Mouse (Mus musculus) liver, postnatal 0 days (tissue): ENCODE measurements at regions not wholly inside any gene's neighbourhood (a gene's known extent, or its start where the extent isn't known, plus 50 kb on each side); places are given as distances from the start of the nearest gene placed in this dataset.
A peak's percentile ranks its signal among the peaks of the same experiment; 100 is the strongest.

Experiments used
- ATAC-seq: fragments of 200-750 bp; cut with Nextera tagmentation; 2 replicates; pipeline ENCODE4 v1.8.0; 2017; ENCODE audit warnings: mild to moderate bottlenecking, moderate library complexity
- DNase-seq: peaks from one replicate; pipeline ENCODE4 v3.0.0-alpha.2; 2016
- H3K27ac ChIP-seq: fragments of 300-500 bp; sonication (generic); 2 replicates; pipeline ENCODE4 v1.5.1; 2014; ENCODE audit warnings: antibody characterized with exemption, moderate library complexity, mild to moderate bottlenecking, low read depth
- H3K27me3 ChIP-seq: fragments of 300-500 bp; sonication (generic); 2 replicates; pipeline ENCODE4 v1.6.1; 2014; ENCODE audit warnings: low read length, control low read depth, mixed read lengths; ENCODE audit not compliant: insufficient read depth
- H3K36me3 ChIP-seq: fragments of 300-500 bp; sonication (generic); replicated peaks from 2 replicates; pipeline ENCODE4 v1.6.1; 2014; ENCODE audit warnings: mild to moderate bottlenecking, control low read depth, low read length, moderate library complexity, mixed read lengths; ENCODE audit not compliant: insufficient read depth
- H3K4me1 ChIP-seq: fragments of 300-500 bp; sonication (generic); 2 replicates; pipeline ENCODE4 v1.6.1; 2014; ENCODE audit warnings: antibody characterized with exemption, mild to moderate bottlenecking, control low read depth; ENCODE audit not compliant: insufficient read depth
- H3K4me2 ChIP-seq: fragments of 300-500 bp; sonication (generic); 2 replicates; pipeline ENCODE4 v1.6.1; 2014; ENCODE audit warnings: low read depth, mild to moderate bottlenecking, low read length, moderate library complexity, mixed read lengths
- H3K4me3 ChIP-seq: fragments of 300-500 bp; sonication (generic); 2 replicates; pipeline ENCODE4 v1.5.1; 2014; ENCODE audit warnings: low read depth, low read length
- H3K9ac ChIP-seq: fragments of 300-500 bp; sonication (generic); replicated peaks from 2 replicates; pipeline ENCODE4 v1.6.1; 2014; ENCODE audit warnings: mild to moderate bottlenecking, moderate library complexity
- H3K9me3 ChIP-seq: fragments of 300-500 bp; sonication (generic); 2 replicates; pipeline ENCODE4 v1.6.1; 2016; ENCODE audit warnings: mild to moderate bottlenecking, control low read depth, low read length, mixed read lengths
- CTCF ChIP-seq: sonication (generic); IDR thresholded peaks from 2 replicates; pipeline ENCODE4 v1.5.1; 2016; ENCODE audit warnings: antibody characterized with exemption, low read depth
- EP300 ChIP-seq: IDR thresholded peaks from 2 replicates; pipeline ENCODE4 v1.6.1; 2016; ENCODE audit warnings: antibody characterized with exemption, low read depth, mild to moderate bottlenecking
- WGBS: fragments of 180-500 bp; shearing (Covaris S2); extraction: QIAGEN DNeasy Blood & Tissue Kit; methylation state at CpG from one replicate; pipeline ENCODE4 v1.1.7; 2014; ENCODE audit not compliant: insufficient replicate concordance; 5-methylcytosine and 5-hydroxymethylcytosine counted together

DNA sequence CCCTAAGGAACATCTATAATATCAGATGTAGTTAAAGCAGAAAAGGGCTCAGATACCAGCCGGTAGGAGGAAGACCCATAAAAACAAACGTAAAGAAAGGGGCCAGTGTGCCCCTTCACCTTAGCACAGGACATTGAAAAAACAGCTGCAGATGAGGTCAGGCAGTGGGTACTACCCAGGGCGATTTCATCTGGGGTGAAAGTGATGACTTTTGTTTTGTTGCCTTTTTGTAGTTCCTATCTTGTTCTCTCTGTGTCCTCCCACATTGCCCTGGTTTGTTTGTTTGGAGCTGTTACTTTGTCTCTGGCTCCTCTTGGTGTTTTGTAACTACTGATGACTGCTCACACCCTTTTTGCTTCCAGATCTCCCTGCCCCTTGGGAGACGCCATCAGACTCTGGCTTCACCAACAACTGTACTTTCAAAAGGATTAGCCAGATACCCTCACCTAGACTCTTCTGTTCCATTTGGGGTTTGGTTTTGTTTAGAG, 383.4 kb downstream of the Atp6ap1l start:
- DNase-seq (no peak), ATAC-seq (no peak)
- peaks cover 6% of the 10 kb centered on the region; the same call in 1 of the 2 replicates for H3K4me1 ChIP-seq
- H3K4me2 ChIP-seq = no peak overlapping the region
- H3K27me3 ChIP-seq = no peaks in the 10 kb centered on the region
- no peak overlapping the region for H3K9ac ChIP-seq
- no peak overlapping the region for H3K4me3 ChIP-seq
- TF ChIP-seq EP300 = no peak
- no peak for TF ChIP-seq CTCF
- H3K27ac ChIP-seq = no peak overlapping the region
- no peaks in the 10 kb centered on the region for H3K36me3 ChIP-seq
- no peaks in the 10 kb centered on the region for H3K9me3 ChIP-seq
- WGBS = 50% methylated on average over 4 of the region's 4 CpGs

- no peak for ATAC-seq
- no peak overlapping the region for H3K4me2 ChIP-seq
- 56% methylated on average over 4 of the region's 4 CpGs for WGBS
Observed at GRCm38 (mm10) chr13:90520992-90521757, 384.0 kb downstream of the Atp6ap1l start.

GRCm38 (mm10) chr13:90515773-90516503, 389.2 kb downstream of the Atp6ap1l start:
- Histone ChIP-seq H3K4me3 (no peak overlapping the region), H3K4me1 (peaks cover 8% of the 10 kb centered on the region; the same call in 1 of the 2 replicates), H3K27me3 (no peaks in the 10 kb centered on the region), H3K27ac (peak overlapping the region; percentile 68), H3K4me2 (no peak overlapping the region), H3K9ac (no peak overlapping the region), H3K36me3 (no peaks in the 10 kb centered on the region), H3K9me3 (no peaks in the 10 kb centered on the region)
- peak; percentile 69 for TF ChIP-seq EP300
- TF ChIP-seq CTCF = peak; percentile 60
- WGBS = 40% methylated on average over 3 of the region's 3 CpGs
- DNase-seq (peak; percentile 88), ATAC-seq (peak; percentile 100)

More at GRCm38 (mm10) chr13:90520992-90521757, 384.0 kb downstream of the Atp6ap1l start:
- no peaks in the 10 kb centered on the region for H3K9me3 ChIP-seq
- DNase-seq = no peak
- no peak overlapping the region for H3K27ac ChIP-seq
- H3K9ac ChIP-seq = no peak overlapping the region
- no peak for TF ChIP-seq CTCF
- no peak for TF ChIP-seq EP300
- no peaks in the 10 kb centered on the region for H3K27me3 ChIP-seq
- H3K36me3 ChIP-seq = no peaks in the 10 kb centered on the region
- H3K4me1 ChIP-seq = peaks cover 7% of the 10 kb centered on the region; the same call in 1 of the 2 replicates
- no peak overlapping the region for H3K4me3 ChIP-seq

DNA sequence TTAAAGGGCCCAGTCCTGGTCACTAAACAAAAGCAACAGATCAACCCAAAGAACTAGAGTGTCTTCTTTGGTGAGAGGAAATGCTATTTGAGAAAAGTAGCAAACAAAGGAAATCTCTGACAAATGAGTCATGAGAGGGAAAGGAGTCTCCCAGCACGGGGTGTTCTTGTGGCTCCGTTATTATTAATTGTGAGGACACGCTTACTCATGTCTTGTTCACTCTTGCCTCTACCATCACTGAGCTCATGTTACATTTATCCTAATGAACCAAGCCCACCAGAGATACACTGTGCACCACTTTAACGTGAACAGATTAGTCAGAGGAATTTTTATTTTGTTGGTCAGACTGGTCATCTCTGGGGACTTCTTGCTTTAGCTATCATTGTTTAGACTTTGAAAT, 391.3 kb downstream of the Atp6ap1l start:
- Histone ChIP-seq H3K27me3 (no peaks in the 10 kb centered on the region), H3K9me3 (no peaks in the 10 kb centered on the region), H3K4me1 (peaks cover 8% of the 10 kb centered on the region; the same call in 1 of the 2 replicates), H3K9ac (no peak overlapping the region), H3K27ac (no peak overlapping the region), H3K36me3 (no peaks in the 10 kb centered on the region), H3K4me2 (no peak overlapping the region), H3K4me3 (no peak overlapping the region)
- DNase-seq (no peak), ATAC-seq (no peak)
- TF ChIP-seq EP300 (no peak), CTCF (no peak)
- 68% methylated on average over 4 of the region's 4 CpGs for WGBS

DNA sequence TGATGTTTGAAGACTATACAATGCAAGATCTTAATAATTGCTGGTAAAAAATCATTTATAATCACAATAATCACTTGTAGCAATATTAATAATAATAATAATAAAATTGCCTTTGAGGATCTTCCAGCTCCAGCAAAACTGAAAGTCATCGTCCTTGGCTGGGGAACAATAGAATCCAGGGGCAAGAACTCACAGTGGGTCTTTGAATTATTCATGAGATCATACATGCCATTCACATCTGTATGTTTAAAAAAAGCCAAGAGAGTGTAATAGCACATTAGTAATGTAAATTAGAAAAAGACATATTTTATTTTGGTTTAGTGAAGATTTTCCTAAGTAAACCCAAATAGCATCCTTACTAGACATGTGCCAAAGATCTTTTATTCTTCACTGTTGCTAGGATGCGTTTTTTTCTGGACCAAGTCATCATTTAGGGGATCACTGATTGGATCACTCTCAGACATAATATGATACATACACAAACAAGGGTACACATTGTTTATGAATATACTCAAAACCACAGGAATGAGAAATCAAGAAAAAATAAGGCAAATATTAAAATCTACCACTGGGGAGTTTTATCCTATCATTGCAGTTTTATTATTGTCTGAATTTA, 392.3 kb downstream of the Atp6ap1l start:
- peaks cover 8% of the 10 kb centered on the region; the same call in 1 of the 2 replicates for H3K4me1 ChIP-seq
- TF ChIP-seq CTCF (no peak), EP300 (no peak)
- no peaks in the 10 kb centered on the region for H3K27me3 ChIP-seq
- no peak for ATAC-seq
- no peak for DNase-seq
- no peaks in the 10 kb centered on the region for H3K9me3 ChIP-seq
- H3K4me2 ChIP-seq = no peak overlapping the region
- no peak overlapping the region for H3K4me3 ChIP-seq
- no peaks in the 10 kb centered on the region for H3K36me3 ChIP-seq
- WGBS = 63% methylated on average over 2 of the region's 2 CpGs
- no peak overlapping the region for H3K27ac ChIP-seq
- no peak overlapping the region for H3K9ac ChIP-seq

- Histone ChIP-seq H3K4me3 (no peak overlapping the region), H3K4me2 (no peak overlapping the region), H3K36me3 (no peaks in the 10 kb centered on the region), H3K9me3 (no peaks in the 10 kb centered on the region), H3K4me1 (no peaks in the 10 kb centered on the region), H3K9ac (no peak overlapping the region), H3K27ac (no peak overlapping the region), H3K27me3 (no peaks in the 10 kb centered on the region)
- DNase-seq = no peak
- 77% methylated on average over 6 of the region's 6 CpGs for WGBS
- no peak for ATAC-seq
- TF ChIP-seq CTCF = no peak
- TF ChIP-seq EP300 = no peak
Observed at GRCm38 (mm10) chr13:90510479-90510878, 394.7 kb downstream of the Atp6ap1l start.
